Mouse (Mus musculus): ENCODE data around the gene Trabd. TPM values are rescaled to one million over a fixed set of nuclear protein-coding genes. Genes with fewer than 3 reads are reported as not detected.

The Trabd gene
- polyA plus RNA-seq (2016; fragmentation: Nextera tagmentation; extraction: Ambion mirVana), result 48.6 and 48.7 TPM in 2 replicates

GRCm38 (mm10) chr15:89074613-89075477 is at the start of gene Trabd:
Gene Trabd, plus strand, starts transcription at chr15:89075124.
- Histone ChIP-seq H3K4me1 (replicated peaks) (peaks cover 37% of the 10 kb centered on the region), H3K27me3 (peaks cover 10% of the 10 kb centered on the region), H3K4me3 (replicated peaks) (peak within 1 kb of the TSS; percentile 90), H3K9me3 (no peaks in the 10 kb centered on the region), H3K36me3 (peaks cover 7% of the 10 kb centered on the region; the same call in 1 of the 2 replicates), H3K9ac (replicated peaks) (peak within 1 kb of the TSS; percentile 91), H3K4me2 (peak within 1 kb of the TSS; percentile 92), H3K27ac (peak within 1 kb of the TSS; percentile 74)
- WGBS, result 28% methylated on average over 11 of the region's 11 CpGs
- no peak; the same call in 1 of the 2 replicates for ATAC-seq (ENCODE audit: insufficient number of reproducible peaks, insufficient read depth, low FRiP score, low TSS enrichment, low read depth)

- Histone ChIP-seq H3K36me3 (no peaks in the 10 kb centered on the region), H3K9me3 (0 out of 2 replicates have a peak, but pooled peaks cover 10% of the 10 kb centered on the region), H3K27me3 (no peaks in the 10 kb centered on the region), H3K4me3 (replicated peaks) (no peak overlapping the region), H3K4me1 (replicated peaks) (no peaks in the 10 kb centered on the region), H3K9ac (replicated peaks) (no peak overlapping the region), H3K27ac (no peak overlapping the region), H3K4me2 (no peak overlapping the region)
- ATAC-seq (ENCODE audit: insufficient number of reproducible peaks, insufficient read depth, low FRiP score, low TSS enrichment, low read depth), result no peak
- WGBS, result 72% methylated on average over 5 of the region's 5 CpGs
Measured at GRCm38 (mm10) chr15:89044381-89044780, 30.5 kb upstream of the Trabd start.

- 70% methylated on average over 4 of the region's 4 CpGs for WGBS
- Histone ChIP-seq H3K9ac (replicated peaks) (no peak overlapping the region), H3K4me3 (replicated peaks) (no peak overlapping the region), H3K27me3 (no peaks in the 10 kb centered on the region), H3K9me3 (0 out of 2 replicates have a peak, but pooled peaks cover 10% of the 10 kb centered on the region), H3K4me2 (no peak overlapping the region), H3K4me1 (replicated peaks) (no peaks in the 10 kb centered on the region), H3K27ac (no peak overlapping the region), H3K36me3 (no peaks in the 10 kb centered on the region)
- no peak for ATAC-seq (ENCODE audit: insufficient number of reproducible peaks, insufficient read depth, low FRiP score, low TSS enrichment, low read depth)
Measured at GRCm38 (mm10) chr15:89046356-89046755, 28.6 kb upstream of the Trabd start.

- Histone ChIP-seq H3K4me2 (no peak overlapping the region), H3K4me3 (replicated peaks) (no peak overlapping the region), H3K9ac (replicated peaks) (no peak overlapping the region), H3K4me1 (replicated peaks) (no peaks in the 10 kb centered on the region), H3K27ac (no peak overlapping the region), H3K9me3 (no peaks in the 10 kb centered on the region), H3K36me3 (no peaks in the 10 kb centered on the region), H3K27me3 (peaks cover 49% of the 10 kb centered on the region)
- 91% methylated on average over 7 of the region's 7 CpGs for WGBS
- ATAC-seq (ENCODE audit: insufficient number of reproducible peaks, insufficient read depth, low FRiP score, low TSS enrichment, low read depth), result no peak
Measured at GRCm38 (mm10) chr15:89054666-89055065, 20.3 kb upstream of the Trabd start.

- no peak overlapping the region for H3K27ac ChIP-seq
- WGBS, result 24% methylated on average over 6 of the region's 6 CpGs
- peaks cover 85% of the 10 kb centered on the region for H3K27me3 ChIP-seq
- H3K4me3 ChIP-seq (replicated peaks), result peak overlapping the region; percentile 75
- peaks cover 5% of the 10 kb centered on the region for H3K4me1 ChIP-seq (replicated peaks)
- H3K9me3 ChIP-seq, result no peaks in the 10 kb centered on the region
- H3K9ac ChIP-seq (replicated peaks), result peak overlapping the region; percentile 81
- no peak for ATAC-seq (ENCODE audit: insufficient number of reproducible peaks, insufficient read depth, low FRiP score, low TSS enrichment, low read depth)
- no peaks in the 10 kb centered on the region for H3K36me3 ChIP-seq
- H3K4me2 ChIP-seq, result peak overlapping the region; percentile 95
Measured at GRCm38 (mm10) chr15:89058736-89059135, 16.2 kb upstream of the Trabd start.

- 1% methylated on average over 50 of the region's 57 CpGs for WGBS
- Histone ChIP-seq H3K4me1 (replicated peaks) (peaks cover 5% of the 10 kb centered on the region), H3K9ac (replicated peaks) (peak within 1 kb of the TSS; percentile 81), H3K9me3 (no peaks in the 10 kb centered on the region), H3K4me2 (peak within 1 kb of the TSS; percentile 95), H3K4me3 (replicated peaks) (peak within 1 kb of the TSS; percentile 75), H3K27me3 (peaks cover 91% of the 10 kb centered on the region), H3K27ac (no peak within 1 kb of the TSS), H3K36me3 (no peaks in the 10 kb centered on the region)
- ATAC-seq (ENCODE audit: insufficient number of reproducible peaks, insufficient read depth, low FRiP score, low TSS enrichment, low read depth), result no peak; the same call in 1 of the 2 replicates
Measured at GRCm38 (mm10) chr15:89059161-89059931, 15.6 kb upstream of the Trabd start, which contains the start of gene Panx2. Gene Panx2, plus strand, starts transcription at chr15:89059734.

GRCm38 (mm10) chr15:89060032-89060681 is 14.8 kb upstream of the Trabd start:
- Histone ChIP-seq H3K4me1 (replicated peaks) (peaks cover 5% of the 10 kb centered on the region), H3K9ac (replicated peaks) (peak overlapping the region; percentile 81), H3K9me3 (no peaks in the 10 kb centered on the region), H3K4me2 (peak overlapping the region; percentile 95), H3K27ac (no peak overlapping the region), H3K27me3 (peaks cover 91% of the 10 kb centered on the region), H3K36me3 (no peaks in the 10 kb centered on the region), H3K4me3 (replicated peaks) (peak overlapping the region; percentile 75)
- 2% methylated on average over 39 of the region's 48 CpGs for WGBS
- 0 out of 2 replicates have a peak, but pooled peaks have one; percentile 24 for ATAC-seq (ENCODE audit: insufficient number of reproducible peaks, insufficient read depth, low FRiP score, low TSS enrichment, low read depth)

GRCm38 (mm10) chr15:89060811-89061460 is 14.0 kb upstream of the Trabd start:
- 0 out of 2 replicates have a peak, but pooled peaks have one; percentile 34 for ATAC-seq (ENCODE audit: insufficient number of reproducible peaks, insufficient read depth, low FRiP score, low TSS enrichment, low read depth)
- Histone ChIP-seq H3K9me3 (no peaks in the 10 kb centered on the region), H3K4me2 (peak overlapping the region; percentile 95; the same call in 1 of the 2 replicates), H3K4me3 (replicated peaks) (peak overlapping the region; percentile 75; the same call in 1 of the 2 replicates), H3K27ac (no peak overlapping the region), H3K36me3 (no peaks in the 10 kb centered on the region), H3K9ac (replicated peaks) (no peak overlapping the region), H3K27me3 (peaks cover 87% of the 10 kb centered on the region), H3K4me1 (replicated peaks) (peaks cover 5% of the 10 kb centered on the region)
- 82% methylated on average over 12 of the region's 12 CpGs for WGBS

- H3K9ac ChIP-seq (replicated peaks), result no peak overlapping the region
- no peak for ATAC-seq (ENCODE audit: insufficient number of reproducible peaks, insufficient read depth, low FRiP score, low TSS enrichment, low read depth)
- H3K27ac ChIP-seq, result no peak overlapping the region
- peaks cover 89% of the 10 kb centered on the region for H3K27me3 ChIP-seq
- H3K4me1 ChIP-seq (replicated peaks), result peaks cover 5% of the 10 kb centered on the region
- H3K4me2 ChIP-seq, result no peak overlapping the region
- no peaks in the 10 kb centered on the region for H3K36me3 ChIP-seq
- 91% methylated on average over 6 of the region's 6 CpGs for WGBS
- no peaks in the 10 kb centered on the region for H3K9me3 ChIP-seq
- no peak overlapping the region for H3K4me3 ChIP-seq (replicated peaks)
Measured at GRCm38 (mm10) chr15:89061761-89062517, 13.0 kb upstream of the Trabd start.

- Histone ChIP-seq H3K9ac (replicated peaks) (no peak overlapping the region), H3K27ac (no peak overlapping the region), H3K36me3 (no peaks in the 10 kb centered on the region), H3K4me3 (replicated peaks) (no peak overlapping the region), H3K9me3 (no peaks in the 10 kb centered on the region), H3K4me1 (replicated peaks) (peaks cover 8% of the 10 kb centered on the region), H3K27me3 (peaks cover 91% of the 10 kb centered on the region), H3K4me2 (no peak overlapping the region)
- 93% methylated on average over 5 of the region's 5 CpGs for WGBS
- ATAC-seq (ENCODE audit: insufficient number of reproducible peaks, insufficient read depth, low FRiP score, low TSS enrichment, low read depth), result no peak
Measured at GRCm38 (mm10) chr15:89062518-89062910, 12.4 kb upstream of the Trabd start.
